Mouse (Mus musculus): Measurements from ENCODE around the gene Sap30l.

- no peak for TF ChIP-seq CTCF (IDR thresholded peaks at IDR 0.05; ENCODE audit: control insufficient read depth, insufficient read depth, low read length)
- no peak for TF ChIP-seq POLR2A (IDR thresholded peaks at IDR 0.05; ENCODE audit: borderline replicate concordance, control insufficient read depth, low read depth, low read length)
These were observed 12.2 kb downstream of the Sap30l start for GRCm38 (mm10) chr11:57813641-57814040.

All from bone marrow, adult 2 months (tissue).